ENCODE assay signal across 8 mouse cellular contexts in the genomic region with DNA sequence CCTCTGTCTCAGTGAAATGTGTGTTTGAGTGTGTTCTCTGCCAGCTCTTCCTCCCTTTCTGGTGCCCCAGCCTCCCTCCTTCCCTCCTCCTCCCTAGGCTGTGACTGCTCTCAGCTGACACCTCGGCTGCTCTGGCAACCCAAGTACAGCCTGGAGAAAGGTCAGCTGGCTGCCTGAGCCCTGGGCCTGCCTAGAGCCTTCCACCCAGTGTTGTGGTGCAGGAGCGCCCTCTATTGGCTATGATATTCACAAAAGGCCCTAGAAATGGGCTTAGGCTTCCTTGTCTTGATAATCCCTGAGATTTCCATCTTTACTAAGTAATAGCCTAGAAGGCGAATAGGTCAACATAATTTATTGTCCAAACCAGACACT.
DNase-seq lines count a peak whose midpoint lies in the region; ATAC-seq and TF ChIP-seq lines count a peak whose summit lies in the region.

No protein-coding gene starts in this region.

- ATAC-seq in liver, postnatal 0 days: peak; percentile 78

- no peak overlapping the region for H3K27ac ChIP-seq in liver, postnatal 0 days (ENCODE audit: low read depth)

- H3K9ac ChIP-seq in liver, postnatal 0 days (replicated peaks): no peak overlapping the region

- WGBS in liver, postnatal 0 days (ENCODE audit: insufficient replicate concordance): 6% methylated on average over 3 of the region's 3 CpGs

- H3K9me3 ChIP-seq in liver, postnatal 0 days (ENCODE audit: low read length): no peaks in the 10 kb centered on the region

- TF ChIP-seq CTCF in liver, postnatal 0 days (IDR thresholded peaks at IDR 0.05; ENCODE audit: low read depth): peak; percentile 87

- H3K36me3 ChIP-seq in liver, postnatal 0 days (replicated peaks; ENCODE audit: insufficient read depth, low read length): no peaks in the 10 kb centered on the region

- H3K27me3 ChIP-seq in liver, postnatal 0 days (ENCODE audit: insufficient read depth, low read length): no peaks in the 10 kb centered on the region

- peak; percentile 74 for DNase-seq in ZHBTc4 (ENCODE audit: low read depth, low spot score)
- DNase-seq in cerebellum, adult 9-11 months: peak; percentile 92
- DNase-seq in frontal cortex, adult 2 months (ENCODE audit: extremely low spot score in 1 of 2, low spot score in 1 of 2): peak; percentile 59 to 91
- peak; percentile 90 for DNase-seq in heart, postnatal 4 days
- peak; percentile 52 to 89 for DNase-seq in layer of hippocampus, adult 18-20 months (ENCODE audit: low spot score in 2 of 2)
- peak; percentile 70 for DNase-seq in liver, postnatal 0 days
- peak; percentile 77 for DNase-seq in ovary, adult 18-20 months (ENCODE audit: low spot score)
- peak; percentile 84 to 85 for DNase-seq in urinary bladder, postnatal 4 days (ENCODE audit: low spot score in 2 of 2)

- H3K4me2 ChIP-seq in liver, postnatal 0 days (ENCODE audit: low read depth, low read length): no peak overlapping the region

- no peak for TF ChIP-seq EP300 in liver, postnatal 0 days (IDR thresholded peaks at IDR 0.05; ENCODE audit: low read depth)

- H3K4me1 ChIP-seq in liver, postnatal 0 days (ENCODE audit: insufficient read depth): no peaks in the 10 kb centered on the region

- no peak overlapping the region for H3K4me3 ChIP-seq in liver, postnatal 0 days (ENCODE audit: low read depth, low read length)
